Mouse (Mus musculus) embryo, embryonic 9.5 days (tissue): ENCODE measurements around the gene Pkd2.

Experiments used
- DNase-seq: peaks from one replicate; pipeline ENCODE4 v3.0.0-alpha.2; 2017; ENCODE audit errors: extremely low spot score

The Pkd2 gene

DNA sequence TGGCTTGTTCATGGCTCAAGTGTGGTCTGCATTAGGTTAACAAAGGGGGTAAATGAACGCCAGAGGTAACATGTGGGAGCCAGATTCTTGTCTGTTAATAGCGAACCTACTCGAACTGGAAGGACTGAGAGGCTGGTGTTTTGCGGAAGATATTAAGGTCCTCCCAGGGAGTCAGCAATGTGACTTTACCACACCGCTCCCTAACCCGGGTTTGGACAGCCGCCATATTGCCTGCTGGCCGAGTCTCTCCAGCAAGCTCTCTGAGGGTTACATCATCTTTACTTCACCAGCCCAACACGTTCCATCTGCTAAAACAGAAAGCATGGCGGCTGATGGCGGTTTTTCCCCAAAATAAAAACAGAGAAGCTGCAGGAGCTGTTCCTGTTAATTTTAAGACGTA is 6.5 kb downstream of the Pkd2 start:
- DNase-seq = no peak

DNA sequence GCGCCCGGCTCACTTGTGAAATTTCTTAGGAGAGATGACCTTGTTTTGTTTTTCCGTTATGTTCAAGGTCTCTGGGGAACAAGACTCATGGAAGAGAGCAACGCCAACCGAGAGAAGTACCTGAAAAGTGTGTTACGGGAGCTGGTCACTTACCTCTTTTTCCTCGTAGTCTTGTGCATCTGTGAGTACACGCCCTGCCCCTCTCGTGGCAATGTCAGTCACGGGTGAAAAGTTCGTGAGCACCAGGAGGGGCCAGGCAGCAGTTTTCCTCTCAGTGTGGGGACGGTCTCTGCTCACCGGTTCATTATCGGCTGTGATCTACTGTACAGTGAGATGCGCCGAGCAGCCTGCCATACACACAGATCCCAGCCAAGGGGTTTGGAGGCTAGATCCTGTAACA is 7.6 kb downstream of the Pkd2 start:
- DNase-seq = no peak

DNA sequence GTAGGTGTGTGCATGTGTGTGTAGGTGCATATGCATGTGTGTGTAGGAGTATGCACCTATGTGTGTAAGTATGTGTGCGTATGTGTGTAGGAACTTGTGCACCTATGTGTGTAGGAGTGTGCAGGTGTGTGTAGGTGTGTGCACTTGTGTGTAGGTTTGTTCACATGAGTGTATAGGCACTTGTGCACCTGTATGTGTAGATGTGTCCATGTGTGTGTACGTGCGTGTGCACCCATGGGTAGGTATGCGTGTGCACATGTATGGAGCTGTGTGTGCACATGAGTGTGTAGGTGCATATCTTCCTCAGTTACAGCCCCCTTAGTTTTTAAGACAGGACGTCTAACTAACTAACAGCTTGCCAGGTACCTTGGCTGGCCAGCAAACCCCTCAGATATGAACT is 9.3 kb downstream of the Pkd2 start:
- DNase-seq = no peak

DNA sequence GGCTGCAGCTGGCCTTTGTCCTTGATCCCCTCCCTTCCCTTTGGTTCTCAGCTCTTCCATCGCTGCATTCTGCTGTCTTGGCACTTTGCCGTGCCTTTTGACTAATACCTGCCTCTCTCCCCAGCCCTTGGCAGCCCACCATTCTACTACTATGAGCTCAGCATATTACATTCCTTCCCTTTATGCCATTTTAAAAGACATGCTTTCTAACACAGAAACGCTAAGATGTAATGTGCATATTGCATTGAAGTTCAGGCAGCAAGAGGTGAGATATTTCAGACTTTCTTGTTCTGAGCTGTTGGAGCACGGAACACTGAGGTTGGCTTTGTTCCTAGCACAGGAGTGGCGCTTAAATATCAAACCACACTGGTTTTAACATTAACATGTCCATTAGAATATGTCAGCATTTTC is 11.7 kb downstream of the Pkd2 start:
- DNase-seq = no peak

DNA sequence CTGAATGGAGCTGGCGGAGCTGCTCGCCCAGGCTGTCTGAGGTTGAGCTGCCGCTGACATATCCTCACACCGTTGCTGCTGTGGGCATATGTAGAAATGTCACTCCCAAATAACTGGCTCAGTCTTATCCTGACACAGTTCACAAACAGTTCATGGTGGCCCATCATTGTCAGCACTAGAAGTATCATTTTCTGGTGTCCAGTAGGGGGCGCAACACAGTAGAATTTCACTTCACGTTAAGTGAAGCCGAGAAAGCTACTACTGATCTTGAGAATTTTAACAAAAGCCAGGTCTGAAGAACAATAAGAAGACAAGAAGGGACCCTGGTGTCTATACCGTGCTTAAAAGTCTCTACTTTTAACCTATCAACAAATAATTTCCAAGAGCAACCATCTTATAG is 13.1 kb downstream of the Pkd2 start:
- DNase-seq = no peak

DNA sequence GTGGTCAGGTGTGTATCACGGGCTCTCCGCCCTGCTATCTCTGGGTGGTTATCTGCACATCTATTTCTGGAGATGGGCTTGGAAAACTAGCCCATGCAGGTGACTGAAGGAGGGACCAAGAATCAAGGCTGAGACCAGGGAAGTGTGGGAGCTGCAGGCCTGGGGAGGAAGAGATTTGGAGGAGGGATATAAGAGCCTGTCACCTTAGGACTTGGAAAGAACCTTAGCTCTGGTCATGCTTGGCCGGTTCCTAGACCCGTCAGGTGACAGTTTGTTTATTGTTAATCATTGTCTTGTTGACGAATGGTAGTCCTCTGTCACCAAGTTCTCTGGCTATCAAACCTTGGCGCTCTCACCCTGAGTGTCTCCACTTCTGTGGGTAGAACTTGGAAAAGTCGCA is 21.1 kb downstream of the Pkd2 start:
- no peak for DNase-seq

DNA sequence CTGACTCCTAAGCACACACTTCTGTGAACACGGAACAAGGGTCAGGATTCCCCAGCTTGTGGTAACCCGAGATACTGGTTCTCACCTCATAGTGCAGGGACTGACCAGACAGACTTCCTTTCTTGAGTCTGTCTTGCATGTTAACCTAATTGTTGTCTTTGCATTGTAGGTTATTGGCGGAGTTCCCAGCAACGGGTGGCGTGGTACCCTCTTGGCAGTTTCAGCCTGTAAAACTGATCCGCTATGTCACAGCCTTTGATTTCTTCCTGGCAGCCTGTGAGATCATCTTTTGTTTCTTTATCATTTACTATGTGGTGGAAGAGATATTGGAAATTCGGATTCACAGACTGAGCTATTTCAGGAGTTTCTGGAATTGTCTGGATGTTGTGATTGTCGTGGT is 23.6 kb downstream of the Pkd2 start:
- no peak for DNase-seq

DNA sequence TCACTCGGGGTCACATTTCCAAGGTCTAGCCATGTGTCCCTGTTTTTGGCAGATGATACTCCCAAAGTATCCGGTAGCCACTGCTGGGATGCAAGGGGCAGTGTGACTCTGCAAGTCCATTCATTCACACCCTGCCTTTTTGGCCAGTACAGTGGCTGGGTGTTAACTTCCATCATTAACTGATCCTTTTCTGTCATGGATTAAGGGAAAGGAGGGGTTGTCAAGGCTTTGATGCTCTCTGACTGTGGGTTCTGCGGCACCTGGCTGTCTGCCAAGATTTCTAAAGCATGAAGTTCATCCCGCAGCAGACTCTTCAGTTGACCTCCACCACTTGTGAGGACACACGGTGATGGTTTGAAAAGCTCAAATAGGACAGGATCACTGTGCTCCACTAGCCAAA is 32.3 kb downstream of the Pkd2 start:
- DNase-seq = no peak

DNA sequence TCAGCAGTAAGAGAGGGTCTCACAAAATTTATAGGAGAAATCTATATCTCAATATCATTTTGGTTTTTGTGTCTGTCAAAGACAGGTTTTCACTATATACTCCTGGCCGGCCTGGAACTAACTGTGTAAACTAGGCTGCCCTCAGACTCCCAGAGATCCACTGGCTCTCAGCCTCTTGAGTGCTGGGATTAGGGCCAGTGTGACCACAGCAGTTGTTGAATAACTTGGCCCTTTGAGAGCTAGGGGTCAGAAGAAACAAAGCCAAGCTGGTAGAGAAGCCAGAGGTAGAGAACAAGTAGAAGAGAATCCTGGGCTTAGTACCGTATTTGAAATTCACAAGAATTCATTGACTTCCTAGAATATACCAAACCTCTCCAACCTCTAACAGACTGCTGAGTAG is 45.6 kb downstream of the Pkd2 start:
- no peak for DNase-seq

DNA sequence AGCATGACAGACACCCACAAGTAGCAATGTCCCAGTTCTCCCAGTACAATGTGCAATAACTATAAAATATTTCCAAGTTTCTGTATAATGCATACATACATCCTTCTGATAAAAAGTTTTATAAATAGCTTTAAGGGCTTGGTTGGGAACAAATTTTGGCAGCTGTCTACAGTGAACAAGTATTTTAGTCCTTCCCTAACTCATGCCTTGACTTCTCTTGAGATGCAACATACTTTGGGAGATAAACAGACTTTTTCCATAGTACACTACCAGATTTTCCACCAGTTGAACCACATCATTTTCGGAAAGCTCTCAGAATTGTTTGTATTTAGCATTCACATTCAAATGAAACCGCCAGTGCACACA is 48.6 kb downstream of the Pkd2 start:
- DNase-seq = no peak

DNA sequence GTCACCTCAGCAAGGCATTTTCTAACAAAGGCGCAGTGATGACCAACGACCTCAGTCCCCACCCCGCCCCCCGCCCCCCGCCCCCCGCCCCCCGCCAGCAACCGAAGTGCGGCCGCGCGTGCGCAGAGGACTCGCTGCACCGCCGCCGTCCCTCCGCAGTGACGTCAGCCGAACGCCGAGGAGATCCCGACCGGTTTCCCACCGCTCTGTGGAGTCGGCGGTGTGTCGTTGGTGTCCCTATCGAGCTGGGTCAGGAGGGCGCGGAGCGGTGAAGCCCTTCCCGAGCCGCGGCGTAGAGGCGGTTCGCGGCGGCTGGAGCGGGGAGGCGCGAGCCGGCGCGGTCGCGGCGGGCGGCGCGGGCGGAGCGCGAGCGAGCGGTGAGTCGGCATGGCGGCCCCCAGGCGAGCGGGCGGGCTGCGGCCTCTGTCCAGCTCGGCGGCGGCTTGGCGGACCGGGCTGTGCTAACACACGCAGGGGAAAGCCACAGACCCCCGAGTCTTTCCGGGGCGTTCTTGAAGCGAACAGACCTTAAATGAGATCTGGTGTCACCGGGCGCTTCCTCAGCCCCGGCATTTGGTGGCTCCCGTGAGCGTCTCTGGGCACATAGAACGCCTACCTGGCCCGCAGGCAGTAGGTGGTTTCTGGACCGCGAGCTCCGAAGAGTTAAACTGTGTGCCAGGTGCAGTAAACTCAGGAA is 49.1 kb downstream of the Pkd2 start, which contains the start of gene BC005561:
Gene BC005561, plus strand, starts transcription at position 158 of the 697 bp plus-strand sequence.
- DNase-seq = peak; percentile 89

DNA sequence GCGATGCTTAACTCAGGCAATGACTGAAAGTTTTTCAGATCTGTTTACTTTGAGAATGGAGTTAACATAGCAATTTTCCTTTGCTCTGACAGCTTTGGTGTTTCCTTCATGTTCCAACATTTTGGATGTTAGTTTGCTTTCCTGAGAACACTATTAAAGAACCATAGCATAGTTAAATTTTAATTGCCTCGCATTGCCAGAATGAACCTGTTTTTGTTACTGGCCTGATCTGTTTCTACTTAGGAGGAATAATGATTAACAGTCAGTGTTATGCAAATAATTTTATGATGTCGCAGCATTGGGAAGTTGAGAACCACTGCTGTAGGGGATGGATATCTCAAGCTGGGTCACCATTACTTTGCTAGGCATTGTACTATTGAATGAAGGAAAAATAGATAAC is 52.0 kb downstream of the Pkd2 start:
- DNase-seq = no peak

DNA sequence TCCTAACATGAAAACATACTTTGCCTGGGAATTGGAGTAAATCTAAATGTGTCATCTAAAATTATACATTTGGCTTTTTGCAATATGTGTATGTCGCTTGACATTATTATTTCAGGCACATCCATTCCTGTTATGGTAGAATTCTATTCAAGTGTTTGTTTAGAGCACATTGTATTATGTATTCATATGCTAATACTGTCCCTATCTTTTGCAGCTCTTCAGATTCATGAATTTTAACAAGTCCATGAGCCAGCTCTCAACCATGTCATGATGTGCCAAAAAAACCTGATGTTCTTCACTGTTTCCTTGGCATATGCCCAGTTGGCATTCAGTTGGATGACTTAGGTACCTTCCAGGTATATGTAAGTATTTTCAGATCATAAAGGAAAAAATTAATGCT is 79.4 kb downstream of the Pkd2 start:
- no peak for DNase-seq

DNA sequence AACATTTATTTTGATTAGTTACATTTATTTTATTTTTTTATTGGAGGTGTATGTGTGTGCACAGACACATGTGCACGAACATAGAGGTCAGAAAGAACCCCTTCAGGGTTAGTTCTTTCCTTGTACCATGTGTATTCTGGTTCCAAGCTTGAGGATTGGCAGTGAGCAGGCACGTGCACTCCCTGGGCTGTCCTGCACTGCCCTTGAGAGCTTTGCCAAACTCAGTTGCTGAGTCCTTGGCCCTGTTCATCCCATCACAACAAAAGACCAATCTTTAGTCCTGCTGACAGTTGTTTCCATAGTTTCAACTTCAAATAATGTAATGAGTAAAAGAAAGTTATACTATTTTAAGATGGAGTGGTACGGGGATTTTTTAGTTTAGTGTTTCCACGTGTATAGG is 80.1 kb downstream of the Pkd2 start:
- no peak for DNase-seq
